Mouse (Mus musculus) heart, embryonic 10.5 days (tissue): ENCODE data around the gene Moxd1. TPM values are rescaled to one million over a fixed set of nuclear protein-coding genes. Genes with fewer than 3 reads are reported as not detected.

ENCODE experiments used
- DNase-seq: peaks from one replicate; pipeline ENCODE4 v3.0.0-alpha.2; 2017; ENCODE audit warnings: low spot score
- H3K27ac ChIP-seq: fragments of 300-500 bp; sonication (generic); 2 replicates; pipeline ENCODE4 v1.5.1; 2016; ENCODE audit warnings: mild to moderate bottlenecking
- H3K27me3 ChIP-seq: fragments of 300-500 bp; sonication (generic); 2 replicates; pipeline ENCODE4 v1.6.1; 2016; ENCODE audit warnings: mild to moderate bottlenecking; ENCODE audit not compliant: poor library complexity, insufficient read depth, severe bottlenecking
- H3K36me3 ChIP-seq: fragments of 300-500 bp; sonication (generic); 2 replicates; pipeline ENCODE4 v1.6.1; 2016; ENCODE audit warnings: mild to moderate bottlenecking, moderate library complexity
- H3K4me1 ChIP-seq: fragments of 300-500 bp; sonication (generic); 2 replicates; pipeline ENCODE4 v1.6.1; 2016; ENCODE audit warnings: mild to moderate bottlenecking
- H3K4me3 ChIP-seq: fragments of 300-500 bp; sonication (generic); 2 replicates; pipeline ENCODE4 v1.5.1; 2016; ENCODE audit warnings: mild to moderate bottlenecking, moderate library complexity
- H3K9me3 ChIP-seq: fragments of 300-500 bp; sonication (generic); 2 replicates; pipeline ENCODE4 v1.6.1; 2016; ENCODE audit warnings: mild to moderate bottlenecking, moderate library complexity
- WGBS: fragments of 180-500 bp; shearing (Covaris S2); methylation state at CpG from one replicate; pipeline ENCODE4 v1.1.7; 2016; 5-methylcytosine and 5-hydroxymethylcytosine counted together
- polyA plus RNA-seq: library from polyadenylated mRNA; unstranded; fragments of >200 nt; fragmentation: Nextera tagmentation; extraction: Ambion mirVana; gene quantifications from 2 replicates; pipeline ENCODE4 v1.2.1, GENCODE M21; 2016

Gene Moxd1
- polyA plus RNA-seq, result 1.6 and 6.2 TPM in 2 replicates

DNA sequence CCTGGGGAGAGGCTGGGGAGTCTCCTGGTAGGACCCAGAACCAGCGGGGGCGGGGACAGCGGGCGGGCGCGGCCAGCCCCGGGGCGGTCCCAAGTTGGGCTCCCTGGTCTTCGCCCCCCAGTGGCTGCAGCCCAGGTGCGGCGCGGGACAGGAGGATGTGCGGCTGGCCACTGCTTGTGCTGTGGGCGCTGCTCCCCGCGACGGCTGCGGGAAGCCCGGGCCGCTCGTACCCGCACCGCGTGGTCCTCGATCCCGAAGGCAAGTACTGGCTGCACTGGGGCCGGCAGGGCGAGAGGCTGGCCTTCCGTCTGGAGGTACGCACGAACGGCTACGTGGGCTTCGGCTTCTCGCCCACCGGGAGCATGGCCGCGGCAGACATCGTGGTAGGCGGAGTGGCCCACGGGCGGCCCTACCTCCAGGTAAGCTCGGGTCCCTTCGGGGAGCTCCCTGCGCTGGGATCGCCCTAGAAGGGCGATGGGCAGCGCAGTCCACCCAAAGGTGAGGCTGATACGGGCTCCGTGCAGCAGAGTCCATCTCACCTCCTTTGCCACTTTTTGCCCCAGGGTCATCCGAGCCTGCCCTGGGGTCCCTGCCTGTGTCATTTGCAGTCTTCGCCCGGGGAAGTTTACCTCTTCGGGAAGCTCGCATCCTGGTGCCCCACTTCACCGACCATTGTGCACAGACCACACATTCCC, at the start of gene Moxd1:
Gene Moxd1, plus strand, starts transcription at position 69 of the 695 bp plus-strand sequence.
- H3K4me3 ChIP-seq, result peak within 1 kb of the TSS; percentile 68
- H3K4me1 ChIP-seq, result peaks cover 16% of the 10 kb centered on the region
- H3K27me3 ChIP-seq, result peaks cover 58% of the 10 kb centered on the region
- no peaks in the 10 kb centered on the region for H3K9me3 ChIP-seq
- H3K27ac ChIP-seq, result no peak within 1 kb of the TSS
- no peaks in the 10 kb centered on the region for H3K36me3 ChIP-seq
- DNase-seq, result no peak
- 1% methylated on average over 56 of the region's 56 CpGs for WGBS

DNA sequence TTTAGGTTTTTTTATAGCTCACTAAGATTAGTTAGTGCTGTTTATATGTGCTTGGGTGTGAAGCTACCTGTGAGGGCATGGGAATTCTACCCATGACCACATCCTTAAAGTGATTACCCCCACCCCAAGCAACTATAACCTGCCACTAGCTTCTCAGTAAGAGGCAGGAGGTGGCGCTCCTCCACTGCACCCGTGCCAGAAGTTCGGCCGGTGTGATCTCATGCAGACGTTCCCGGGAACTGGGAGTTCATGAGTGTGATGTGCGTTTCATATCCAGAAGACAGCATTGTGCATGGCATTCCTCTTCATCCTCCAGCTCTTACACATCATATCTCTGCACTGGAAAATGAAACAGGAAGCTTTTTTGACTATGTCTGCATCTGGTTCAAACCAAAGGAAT, 32.9 kb upstream of the Moxd1 start:
- WGBS, result 51% methylated on average over 7 of the region's 7 CpGs
- Histone ChIP-seq H3K36me3 (peaks cover 25% of the 10 kb centered on the region), H3K4me1 (no peaks in the 10 kb centered on the region), H3K27ac (no peak overlapping the region), H3K9me3 (no peaks in the 10 kb centered on the region), H3K27me3 (no peaks in the 10 kb centered on the region), H3K4me3 (no peak overlapping the region)
- no peak for DNase-seq

DNA sequence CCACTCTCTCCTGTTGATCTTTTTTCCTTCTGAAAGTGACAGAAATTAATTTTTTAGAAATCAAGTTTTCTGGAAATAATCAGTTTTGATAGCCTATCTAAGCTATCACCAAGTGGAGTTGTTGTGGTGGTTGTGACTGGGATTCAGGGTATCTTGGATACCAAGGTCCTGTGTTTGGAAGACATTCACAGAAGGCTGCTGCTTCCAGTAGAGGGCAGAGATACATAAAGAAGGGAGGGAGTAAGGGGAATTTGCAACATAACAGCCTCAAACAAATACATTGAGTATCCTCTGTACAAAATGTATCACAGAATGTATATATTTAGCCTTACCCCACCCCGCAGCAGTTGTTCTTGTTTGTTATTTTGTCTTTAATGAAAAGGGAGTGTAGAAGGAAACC, 31.3 kb upstream of the Moxd1 start:
- Histone ChIP-seq H3K4me1 (no peaks in the 10 kb centered on the region), H3K27ac (no peak overlapping the region), H3K9me3 (no peaks in the 10 kb centered on the region), H3K36me3 (peaks cover 12% of the 10 kb centered on the region), H3K27me3 (no peaks in the 10 kb centered on the region), H3K4me3 (no peak overlapping the region)
- no peak for DNase-seq
- 56% methylated on average over 1 of the region's 1 CpGs for WGBS

DNA sequence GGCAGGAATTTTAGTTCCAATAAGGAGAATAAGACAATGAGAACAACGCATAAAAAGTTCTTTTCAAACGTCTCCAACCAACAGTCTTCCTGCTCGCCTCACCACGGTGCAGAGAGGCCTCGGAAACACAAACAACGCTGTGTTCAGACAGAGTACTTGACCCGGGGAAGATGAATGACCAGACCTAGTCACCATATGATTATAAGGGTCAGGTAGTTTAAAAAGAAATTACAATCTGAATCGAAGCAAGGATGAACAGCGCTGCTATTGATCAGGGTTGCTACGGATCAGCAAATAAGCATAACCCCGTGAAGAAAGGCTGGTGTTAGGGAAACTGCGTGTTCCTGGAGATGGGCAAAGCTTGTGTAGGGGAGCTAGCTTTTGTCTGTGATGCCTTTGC, 24.0 kb upstream of the Moxd1 start:
- no peaks in the 10 kb centered on the region for H3K9me3 ChIP-seq
- H3K27me3 ChIP-seq, result no peaks in the 10 kb centered on the region
- H3K4me1 ChIP-seq, result no peaks in the 10 kb centered on the region
- H3K36me3 ChIP-seq, result no peaks in the 10 kb centered on the region
- no peak overlapping the region for H3K27ac ChIP-seq
- no peak for DNase-seq
- no peak overlapping the region for H3K4me3 ChIP-seq
- 81% methylated on average over 12 of the region's 12 CpGs for WGBS

DNA sequence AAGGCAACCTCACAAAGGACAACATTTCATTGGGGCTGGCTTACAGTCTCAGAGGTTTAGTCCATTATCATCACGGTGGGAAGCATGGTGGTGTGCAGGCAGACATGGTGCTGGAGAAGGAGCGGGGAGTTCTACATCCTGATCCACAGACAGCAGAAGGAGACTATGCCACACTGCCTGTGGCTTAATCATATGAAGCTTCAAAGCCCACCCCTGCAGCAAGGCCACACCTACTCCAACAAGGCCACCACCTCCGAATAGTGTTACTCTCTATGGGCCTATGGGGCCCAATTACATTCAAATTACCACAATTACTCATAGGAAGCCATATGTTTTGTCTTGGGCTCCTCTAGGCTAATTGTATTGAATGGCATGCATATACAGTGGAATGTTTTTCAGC, 23.2 kb upstream of the Moxd1 start:
- no peaks in the 10 kb centered on the region for H3K27me3 ChIP-seq
- no peaks in the 10 kb centered on the region for H3K4me1 ChIP-seq
- WGBS, result 83% methylated on average over 3 of the region's 3 CpGs
- H3K36me3 ChIP-seq, result no peaks in the 10 kb centered on the region
- DNase-seq, result no peak
- H3K27ac ChIP-seq, result no peak overlapping the region
- H3K4me3 ChIP-seq, result no peak overlapping the region
- no peaks in the 10 kb centered on the region for H3K9me3 ChIP-seq

DNA sequence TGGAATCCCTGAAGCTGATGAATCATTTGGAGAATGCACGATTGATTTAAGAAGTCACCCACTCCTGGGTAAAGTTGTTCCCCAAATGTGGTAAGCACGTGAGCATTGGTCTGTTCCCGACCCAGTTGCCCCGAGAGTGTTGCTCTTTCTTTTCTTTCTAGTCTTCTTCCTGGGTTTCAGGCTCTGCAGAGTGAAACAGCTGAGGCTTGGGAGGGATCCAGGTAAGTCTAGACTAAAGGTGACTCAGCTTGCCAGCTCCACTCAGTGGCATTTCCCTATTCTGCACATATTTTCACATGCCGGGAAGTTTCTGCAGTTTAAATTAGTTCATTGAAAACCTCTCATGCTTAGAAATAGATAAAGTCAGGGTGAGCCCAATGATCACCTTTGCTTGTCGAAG, 13.2 kb upstream of the Moxd1 start:
- no peak overlapping the region for H3K27ac ChIP-seq
- no peaks in the 10 kb centered on the region for H3K27me3 ChIP-seq
- DNase-seq, result no peak
- no peaks in the 10 kb centered on the region for H3K9me3 ChIP-seq
- whole genome bisulfite sequencing, result 77% methylated on average over 6 of the region's 6 CpGs
- H3K36me3 ChIP-seq, result no peaks in the 10 kb centered on the region
- H3K4me1 ChIP-seq, result 0 out of 2 replicates have a peak, but pooled peaks cover 4% of the 10 kb centered on the region
- no peak overlapping the region for H3K4me3 ChIP-seq

DNA sequence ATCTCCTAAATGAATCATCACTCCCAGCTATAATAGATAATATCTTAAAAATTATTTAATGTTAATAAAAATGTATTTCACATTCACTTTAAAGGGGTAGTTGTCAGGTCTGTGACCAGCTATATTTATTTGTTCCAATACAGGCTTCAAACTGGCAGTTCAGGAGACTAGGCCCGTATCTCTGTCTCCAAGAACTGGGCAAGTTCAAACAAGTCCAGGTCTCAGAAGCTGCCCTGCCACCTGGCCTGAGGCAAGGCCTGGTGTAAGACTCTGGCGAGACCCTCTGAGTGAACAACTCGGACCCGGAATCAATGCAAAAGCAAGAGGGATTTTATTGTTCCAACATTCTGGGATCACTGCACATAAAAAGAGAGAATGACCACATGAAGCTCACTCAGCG, 10.0 kb upstream of the Moxd1 start:
- Histone ChIP-seq H3K4me1 (0 out of 2 replicates have a peak, but pooled peaks cover 4% of the 10 kb centered on the region), H3K27ac (no peak overlapping the region), H3K27me3 (no peaks in the 10 kb centered on the region), H3K36me3 (no peaks in the 10 kb centered on the region), H3K9me3 (no peaks in the 10 kb centered on the region), H3K4me3 (no peak overlapping the region)
- WGBS, result 84% methylated on average over 5 of the region's 5 CpGs
- DNase-seq, result no peak

DNA sequence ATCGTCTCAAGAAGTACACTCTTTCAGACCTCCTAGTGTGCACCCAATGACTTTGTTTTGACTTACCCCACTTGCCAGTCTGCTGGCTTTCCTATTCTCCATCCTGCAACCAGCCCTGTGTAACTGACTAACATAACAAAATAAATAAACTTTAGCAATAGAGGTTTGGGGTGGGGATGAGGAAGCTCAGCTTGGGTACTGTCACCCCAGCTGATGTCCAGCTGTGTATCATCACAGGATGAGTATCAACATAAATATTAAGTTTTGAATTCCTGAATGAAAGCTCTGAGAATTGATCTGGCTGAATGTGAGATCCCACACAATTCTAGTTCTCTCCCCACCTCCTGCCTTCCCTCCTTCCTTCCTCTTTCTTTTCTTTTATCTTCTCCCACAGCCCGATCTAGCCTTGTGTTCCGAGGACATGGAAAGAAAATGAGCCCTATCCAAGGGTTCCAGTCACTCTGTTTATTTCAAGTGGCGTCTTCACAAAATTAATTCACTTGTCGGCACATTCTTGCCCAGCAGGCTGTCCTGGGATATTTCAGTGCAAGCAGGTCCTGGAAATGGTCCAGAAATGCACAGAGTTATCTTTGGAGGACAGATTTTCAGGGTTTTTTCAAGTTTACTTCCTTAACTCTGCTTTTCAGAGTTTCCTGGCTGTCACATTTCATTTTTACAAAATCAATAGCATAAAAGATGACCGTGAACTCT, 5.6 kb upstream of the Moxd1 start:
- no peak for DNase-seq
- 42% methylated on average over 6 of the region's 6 CpGs for WGBS
- Histone ChIP-seq H3K9me3 (no peaks in the 10 kb centered on the region), H3K4me3 (no peak overlapping the region), H3K36me3 (no peaks in the 10 kb centered on the region), H3K27me3 (peaks cover 26% of the 10 kb centered on the region), H3K4me1 (no peaks in the 10 kb centered on the region), H3K27ac (no peak overlapping the region)

DNA sequence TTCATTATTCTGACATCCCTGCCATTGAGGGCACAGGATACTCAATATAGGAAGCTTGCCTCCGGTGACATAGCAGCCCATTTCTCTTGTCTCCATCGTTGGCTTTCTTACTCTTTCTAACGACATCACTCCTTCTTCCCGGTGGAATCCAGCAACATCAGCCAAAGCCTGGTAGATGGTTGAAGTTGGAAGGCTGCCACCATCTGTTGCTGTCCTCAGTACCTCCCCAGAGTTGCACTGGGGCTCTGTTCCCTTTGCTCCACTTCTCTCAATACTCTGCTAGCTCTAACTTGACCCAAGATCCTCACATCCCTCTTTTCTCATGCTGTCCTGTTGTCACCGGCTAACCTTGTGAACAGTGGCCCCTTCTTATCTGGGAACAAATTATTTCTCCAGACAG, 2.4 kb upstream of the Moxd1 start:
- Histone ChIP-seq H3K27me3 (peaks cover 56% of the 10 kb centered on the region), H3K4me3 (no peak overlapping the region), H3K9me3 (no peaks in the 10 kb centered on the region), H3K36me3 (no peaks in the 10 kb centered on the region), H3K4me1 (peaks cover 16% of the 10 kb centered on the region), H3K27ac (no peak overlapping the region)
- 77% methylated on average over 5 of the region's 5 CpGs for WGBS
- DNase-seq, result no peak

DNA sequence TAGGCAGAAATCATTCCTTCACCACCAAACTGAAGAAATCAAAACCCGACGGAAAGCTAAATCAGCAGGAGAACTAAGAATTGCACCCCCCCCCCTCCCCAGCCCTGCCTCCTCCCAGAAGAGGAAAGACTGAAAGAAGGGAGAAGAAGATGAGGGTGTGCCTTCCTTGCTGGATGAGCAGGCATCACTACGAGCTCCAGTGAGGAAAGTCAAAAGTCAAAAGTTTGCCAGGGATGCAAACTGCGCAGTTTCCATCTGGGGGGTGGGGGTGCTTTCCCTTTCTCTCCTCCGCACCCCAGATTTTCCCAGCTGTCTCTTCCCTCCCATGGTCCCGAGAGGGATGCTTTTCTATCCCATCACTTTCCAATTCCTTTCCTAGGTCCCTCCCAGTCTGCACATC, 406 bp upstream of the Moxd1 start:
- 14% methylated on average over 6 of the region's 6 CpGs for WGBS
- H3K36me3 ChIP-seq, result no peaks in the 10 kb centered on the region
- peaks cover 58% of the 10 kb centered on the region for H3K27me3 ChIP-seq
- no peaks in the 10 kb centered on the region for H3K9me3 ChIP-seq
- H3K27ac ChIP-seq, result no peak overlapping the region
- DNase-seq, result no peak
- peak overlapping the region; percentile 68 for H3K4me3 ChIP-seq
- H3K4me1 ChIP-seq, result peaks cover 16% of the 10 kb centered on the region

DNA sequence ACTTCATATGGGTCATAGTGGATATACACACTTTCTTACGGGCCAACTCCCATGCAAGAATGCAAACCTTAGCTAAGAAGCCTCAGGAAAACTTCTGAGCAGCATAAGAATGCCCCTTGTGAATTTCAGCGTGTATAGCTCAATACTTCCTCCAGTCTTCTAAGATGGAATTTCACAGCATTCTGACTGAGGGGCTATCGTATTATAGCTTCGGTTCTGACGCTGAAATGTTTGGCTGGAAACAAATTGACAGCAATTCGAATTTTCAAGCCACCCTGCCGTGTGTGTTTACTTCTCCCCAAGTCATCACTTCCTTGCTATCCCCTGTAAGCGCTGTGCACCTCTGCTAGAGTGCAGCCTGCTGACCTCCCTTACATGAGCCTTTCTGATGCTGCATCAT, 1.3 kb downstream of the Moxd1 start:
- Histone ChIP-seq H3K27ac (no peak overlapping the region), H3K4me3 (no peak overlapping the region), H3K4me1 (peaks cover 16% of the 10 kb centered on the region), H3K36me3 (no peaks in the 10 kb centered on the region), H3K9me3 (no peaks in the 10 kb centered on the region), H3K27me3 (peaks cover 58% of the 10 kb centered on the region)
- WGBS, result 18% methylated on average over 8 of the region's 8 CpGs
- DNase-seq, result no peak

DNA sequence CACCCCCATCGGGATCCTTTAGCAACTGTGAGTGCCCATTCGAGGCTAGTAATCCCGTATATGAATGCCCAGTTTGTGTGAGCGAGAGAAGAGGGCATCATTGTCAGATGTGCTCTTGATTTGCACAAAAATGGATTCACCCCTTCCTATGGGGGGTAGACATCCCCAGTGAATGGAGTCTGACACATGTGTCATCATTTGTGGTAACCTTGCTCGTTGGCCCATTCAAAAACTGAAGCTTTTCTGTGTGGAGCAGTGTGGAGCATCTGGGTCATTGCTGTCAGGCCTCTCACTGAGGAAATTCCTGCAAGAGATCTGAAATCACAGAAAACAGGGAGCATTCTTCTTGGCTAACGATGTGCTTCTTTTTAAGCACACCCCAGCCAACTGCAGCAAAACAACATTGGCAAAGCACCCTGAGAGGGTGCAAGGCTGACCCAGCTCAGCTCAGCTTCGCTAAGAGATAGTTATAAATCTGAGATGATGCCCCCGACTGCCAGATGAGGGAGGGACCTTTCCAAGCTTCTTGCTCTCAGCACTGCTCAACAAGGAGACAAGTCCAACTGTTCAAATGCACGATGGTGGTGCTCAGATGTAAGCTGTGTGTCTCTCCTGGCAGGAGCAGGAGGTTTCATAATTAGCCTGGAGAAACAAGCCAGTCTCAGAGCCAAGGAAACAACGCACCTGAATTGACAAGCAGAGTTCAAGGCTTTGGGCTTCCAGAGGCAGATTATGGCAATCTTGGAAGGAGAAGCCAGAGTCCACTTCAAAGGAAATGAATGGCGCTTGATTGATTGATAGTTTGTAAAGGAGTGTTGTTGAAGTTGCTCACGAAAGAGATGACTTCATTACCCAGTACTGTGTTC, 5.2 kb downstream of the Moxd1 start:
- no peak for DNase-seq
- H3K36me3 ChIP-seq, result no peaks in the 10 kb centered on the region
- H3K27ac ChIP-seq, result no peak overlapping the region
- no peaks in the 10 kb centered on the region for H3K9me3 ChIP-seq
- WGBS, result 64% methylated on average over 12 of the region's 12 CpGs
- peaks cover 24% of the 10 kb centered on the region for H3K27me3 ChIP-seq
- H3K4me3 ChIP-seq, result no peak overlapping the region
- peaks cover 8% of the 10 kb centered on the region for H3K4me1 ChIP-seq

DNA sequence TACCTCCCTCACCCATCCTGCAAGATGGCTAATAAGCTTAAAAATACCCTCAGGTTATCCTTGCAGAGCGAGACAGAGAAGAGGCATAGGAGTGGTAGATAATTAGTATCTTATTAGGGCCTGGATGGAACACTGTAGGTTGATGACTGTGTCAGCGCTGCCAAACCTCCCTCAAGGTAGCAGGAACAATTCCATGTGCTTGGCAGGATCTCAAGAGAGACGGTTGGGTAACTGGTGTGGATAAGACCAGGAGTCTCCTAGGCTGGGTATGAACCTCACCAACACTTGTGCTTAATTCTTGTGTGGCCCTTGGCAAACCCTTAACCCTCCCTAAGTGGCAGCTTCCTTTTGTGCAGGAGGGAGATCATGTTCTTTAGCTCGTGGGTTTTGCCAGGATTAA, 9.0 kb downstream of the Moxd1 start:
- Histone ChIP-seq H3K36me3 (no peaks in the 10 kb centered on the region), H3K27me3 (no peaks in the 10 kb centered on the region), H3K4me3 (no peak overlapping the region), H3K9me3 (no peaks in the 10 kb centered on the region), H3K27ac (no peak overlapping the region), H3K4me1 (no peaks in the 10 kb centered on the region)
- 78% methylated on average over 4 of the region's 4 CpGs for WGBS
- no peak for DNase-seq
